Mouse (Mus musculus): ENCODE results near the gene Ndufs7.
"Not testable (repeated sequence)": the region's sequence is repeated elsewhere in the genome, so short reads cannot be mapped to it uniquely, and the experiment has no call there.

The Ndufs7 gene

GRCm38 (mm10) chr10:80248971-80249640, at the start of gene Ndufs7:
Gene Ndufs7, plus strand, starts transcription at chr10:80249121.
- peak; percentile 87 for DNase-seq (ENCODE audit: low spot score)

- peak; percentile 62 for DNase-seq (ENCODE audit: low spot score)
These were observed 49.4 kb upstream of the Ndufs7 start for GRCm38 (mm10) chr10:80199440-80200008.

- no peak for DNase-seq (ENCODE audit: low spot score)
These were observed 48.4 kb upstream of the Ndufs7 start for GRCm38 (mm10) chr10:80200485-80200884.

DNA sequence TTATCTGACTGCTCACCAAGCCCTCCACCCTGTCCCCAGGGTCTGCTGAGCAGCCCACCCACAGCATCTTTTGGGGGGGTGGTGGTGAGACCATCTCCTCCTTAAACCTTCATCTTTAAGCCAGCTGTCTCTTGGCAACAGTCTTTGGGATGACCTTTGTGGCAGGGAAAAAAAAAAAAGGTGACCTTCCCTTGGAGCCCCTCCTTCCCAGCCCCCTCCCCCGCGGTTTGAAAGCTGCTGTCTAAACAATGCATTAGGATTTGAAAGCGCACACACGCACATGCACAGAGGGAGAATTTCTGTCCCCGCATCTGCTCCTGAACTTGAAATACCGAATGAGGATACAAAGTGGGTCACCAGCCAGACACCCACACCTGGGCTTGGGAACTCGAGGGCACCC, 44.9 kb upstream of the Ndufs7 start:
- no peak for DNase-seq (ENCODE audit: low spot score)

DNA sequence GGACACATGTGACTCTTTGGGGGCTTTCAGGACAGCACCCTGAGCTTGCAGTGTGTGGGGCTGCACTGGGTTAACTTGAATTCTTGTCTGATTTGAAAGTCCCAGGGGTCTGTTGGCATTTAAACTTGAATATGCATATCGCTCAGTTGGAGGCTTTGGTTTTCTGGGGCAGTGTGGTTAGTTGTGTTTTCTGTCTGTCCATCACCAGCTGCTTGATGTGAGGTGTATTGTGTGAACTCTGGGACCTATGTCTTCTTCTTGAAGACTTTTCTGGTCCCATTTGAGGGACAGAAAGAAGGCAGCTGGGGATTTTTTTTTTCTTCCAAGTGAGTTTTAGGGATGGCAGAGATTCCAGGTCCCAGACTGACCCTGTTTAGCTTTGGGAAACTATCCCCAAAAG, 41.7 kb upstream of the Ndufs7 start:
- no peak for DNase-seq (ENCODE audit: low spot score)

- DNase-seq (ENCODE audit: low spot score), result no peak
These were observed 41.2 kb upstream of the Ndufs7 start for GRCm38 (mm10) chr10:80207676-80208075.

- DNase-seq (ENCODE audit: low spot score), result no peak
These were observed 40.7 kb upstream of the Ndufs7 start for GRCm38 (mm10) chr10:80208248-80208647.

DNA sequence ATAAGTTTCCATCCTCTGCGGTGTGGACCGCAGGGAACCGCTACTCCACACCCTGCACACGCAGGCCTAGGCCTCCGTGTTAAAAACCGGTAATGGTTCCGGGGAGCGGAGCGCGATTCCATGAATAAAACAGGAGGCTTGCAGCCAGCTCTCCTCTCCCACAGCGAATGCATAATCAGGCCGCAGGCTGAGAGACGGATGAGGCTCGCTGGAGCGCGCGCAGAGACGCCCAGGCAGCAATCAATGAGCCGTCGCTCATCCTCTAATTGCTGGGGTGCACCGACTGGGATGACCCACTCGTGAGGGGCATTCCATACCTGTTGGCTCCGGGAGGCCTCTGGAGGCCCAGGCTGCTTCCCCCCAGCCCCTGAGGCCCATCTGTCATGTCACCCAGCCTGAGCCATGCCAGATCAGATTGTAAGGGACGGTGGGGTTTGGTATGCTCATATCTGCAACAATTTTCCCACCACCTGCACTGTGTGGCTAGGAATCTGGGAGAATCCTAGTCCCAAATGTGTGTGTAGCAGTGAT, 40.0 kb upstream of the Ndufs7 start:
- no peak for DNase-seq (ENCODE audit: low spot score)

GRCm38 (mm10) chr10:80211547-80212103, 37.3 kb upstream of the Ndufs7 start:
- not testable (repeated sequence) for DNase-seq (ENCODE audit: low spot score)

- DNase-seq (ENCODE audit: low spot score), result no peak
These were observed 33.7 kb upstream of the Ndufs7 start for GRCm38 (mm10) chr10:80215048-80215772.

GRCm38 (mm10) chr10:80220676-80221075, 28.2 kb upstream of the Ndufs7 start:
- no peak for DNase-seq (ENCODE audit: low spot score)

GRCm38 (mm10) chr10:80223137-80223536, 25.8 kb upstream of the Ndufs7 start:
- not testable (repeated sequence) for DNase-seq (ENCODE audit: low spot score)

- no peak for DNase-seq (ENCODE audit: low spot score)
These were observed 22.9 kb upstream of the Ndufs7 start for GRCm38 (mm10) chr10:80226071-80226415.

DNA sequence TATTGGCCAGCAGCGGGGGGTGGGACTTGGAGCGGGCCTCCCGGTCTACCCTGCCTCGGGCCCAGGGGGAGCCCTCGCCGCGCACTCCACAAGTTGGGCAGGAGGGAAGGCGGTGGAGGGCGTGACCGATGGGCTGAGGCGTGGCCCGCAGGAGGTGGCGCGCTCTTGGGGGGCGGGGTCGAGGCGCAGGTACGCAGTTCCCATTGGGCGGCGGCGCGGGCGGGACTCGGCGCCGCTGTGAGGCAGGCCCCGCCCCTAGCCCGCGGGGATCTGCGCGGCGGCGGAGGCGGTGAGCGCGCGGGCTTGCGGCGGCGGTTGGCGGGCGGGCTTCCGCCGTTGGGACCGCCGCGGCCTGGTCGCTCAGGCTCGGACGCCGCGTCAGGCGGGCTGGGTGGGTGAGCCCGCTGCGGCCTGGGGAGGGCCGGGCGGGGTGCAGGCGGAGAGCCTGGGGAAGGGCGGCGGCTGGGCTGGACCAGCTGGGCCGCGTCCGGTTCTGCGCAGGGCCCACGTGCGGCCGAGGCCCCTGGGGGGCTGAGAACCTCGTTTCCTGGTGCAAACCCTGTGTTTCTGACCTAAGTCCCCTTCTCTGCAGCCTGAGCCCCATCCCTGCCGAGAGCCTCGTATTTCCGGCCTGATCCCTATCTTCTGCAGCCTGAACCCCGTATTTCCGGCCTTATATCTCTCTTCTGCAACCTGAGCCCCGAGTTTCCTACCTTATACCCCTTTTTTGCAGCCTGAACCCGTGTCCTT, 22.3 kb upstream of the Ndufs7 start, which contains the start of gene Mum1:
TSS of gene Mum1 (plus strand) at position 19 of the 750 bp plus-strand sequence.
- DNase-seq (ENCODE audit: low spot score), result peak; percentile 99

DNA sequence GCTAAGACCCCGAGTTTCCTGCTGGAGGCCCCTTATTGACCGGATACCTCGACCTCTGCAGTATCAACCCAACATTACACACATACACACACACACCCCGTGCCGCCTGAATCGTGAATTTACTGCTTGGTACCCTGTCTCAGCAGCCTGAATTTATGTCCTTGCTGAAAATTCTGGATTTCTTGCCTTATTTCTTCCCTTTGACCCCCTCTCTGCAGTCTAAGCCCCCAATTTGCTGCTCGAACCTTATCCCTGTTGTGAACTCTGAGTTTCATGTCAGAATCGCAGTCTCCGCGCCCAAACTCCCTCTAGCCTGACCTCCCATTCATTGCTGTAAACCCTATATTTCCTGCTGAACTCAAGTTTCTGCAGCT, 21.8 kb upstream of the Ndufs7 start:
- DNase-seq (ENCODE audit: low spot score), result no peak

GRCm38 (mm10) chr10:80227877-80228775, 20.8 kb upstream of the Ndufs7 start:
- no peak for DNase-seq (ENCODE audit: low spot score)

- DNase-seq (ENCODE audit: low spot score), result no peak
These were observed 12.6 kb upstream of the Ndufs7 start for GRCm38 (mm10) chr10:80236145-80236825.

- DNase-seq (ENCODE audit: low spot score), result no peak
These were observed 11.9 kb upstream of the Ndufs7 start for GRCm38 (mm10) chr10:80237020-80237419.

DNA sequence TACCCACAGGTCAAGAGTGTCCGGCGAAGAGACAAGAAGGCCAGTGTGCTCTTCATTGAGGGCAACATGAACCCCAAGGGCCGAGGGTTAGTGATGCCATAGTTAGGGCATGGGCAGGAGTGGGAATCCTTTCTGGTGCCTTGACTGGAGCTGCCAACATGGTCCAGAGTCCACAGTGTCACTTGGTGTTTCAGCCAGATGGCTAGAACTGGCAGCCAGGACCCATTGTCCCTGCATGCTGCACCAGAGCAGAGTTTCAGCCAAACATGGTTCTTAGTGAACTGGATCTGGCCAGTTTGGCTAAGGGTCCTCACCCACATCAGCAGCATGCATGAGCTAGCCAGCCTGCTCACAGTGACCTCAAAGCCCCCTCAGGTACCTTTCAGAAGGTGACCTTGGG, 10.6 kb upstream of the Ndufs7 start:
- no peak for DNase-seq (ENCODE audit: low spot score)

- DNase-seq (ENCODE audit: low spot score), result no peak
These were observed 9.1 kb upstream of the Ndufs7 start for GRCm38 (mm10) chr10:80239791-80240190.
